Mouse (Mus musculus) mouse embryonic stem cell (cell line): Measurements from ENCODE around the gene Il25.

Experiments
- in situ Hi-C, 2 experiments: fragments of 300-500 bp; cut with MboI; formaldehyde crosslinking; loops; 1 replicate in 1 of 2; 3 replicates in 1 of 2; pipeline ENCODE4 v1.14.3; 2019 to 2020; ENCODE audit warnings: low sequenced_read_pairs in 2 of 2, low pct_unique_long_range_greater_than_20kb in 1 of 2, mixed read lengths in 1 of 2; ENCODE audit not compliant: unreplicated experiment in 1 of 2

Il25 gene

DNA sequence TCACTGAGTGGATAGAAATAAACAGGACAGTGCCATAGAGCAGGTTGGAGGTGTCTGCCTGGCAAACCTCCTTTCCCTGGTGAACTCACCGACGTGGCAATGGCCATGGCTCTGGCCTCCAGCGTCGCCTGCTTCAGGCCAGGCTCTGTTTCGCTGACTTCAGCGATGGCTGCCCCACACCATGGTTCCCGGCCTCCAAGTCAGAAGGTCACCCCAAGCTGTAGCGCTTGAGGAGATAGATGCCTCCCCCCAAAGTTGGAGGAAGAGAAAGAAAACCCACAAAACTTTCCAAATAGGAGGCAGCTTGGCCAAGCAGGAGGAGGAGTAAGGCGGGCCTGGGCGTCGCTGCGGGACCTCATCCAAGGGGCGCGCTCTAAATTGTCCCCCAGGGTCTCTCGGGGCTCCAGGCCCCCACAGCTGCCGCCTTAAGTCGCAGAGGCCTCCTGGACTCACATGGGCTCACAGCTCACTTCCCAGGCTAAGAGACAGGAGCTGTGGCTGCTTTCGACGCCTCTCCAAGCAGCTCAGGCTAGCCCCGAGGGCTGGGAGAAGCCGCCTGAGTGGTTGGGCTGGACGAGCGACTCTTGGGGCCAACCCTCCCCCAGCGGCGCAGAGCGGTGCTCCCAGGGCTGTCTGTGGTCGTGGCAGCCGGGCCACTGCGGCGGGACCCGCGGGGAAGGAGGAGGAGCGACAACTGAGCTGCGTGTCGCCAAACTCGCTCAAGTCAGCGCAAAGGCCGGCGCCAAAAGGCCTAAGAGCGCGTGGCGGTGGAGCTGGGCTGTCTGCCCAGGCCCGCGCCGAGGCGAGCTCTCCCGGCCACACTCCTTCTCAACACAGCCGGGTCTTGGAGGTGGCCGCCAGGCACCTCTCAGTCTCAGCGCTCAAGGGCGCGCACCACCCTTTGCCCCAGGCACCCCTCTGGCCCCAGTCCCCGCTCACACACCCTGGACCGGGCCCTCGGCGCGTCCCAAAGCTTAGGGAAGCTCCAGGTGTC is 6.8 kb upstream of the Il25 start, which contains the start of gene Efs:
Efs (minus strand) TSS at position 778 of the 994 bp plus-strand sequence.
- in situ Hi-C loops: no loop called here

DNA sequence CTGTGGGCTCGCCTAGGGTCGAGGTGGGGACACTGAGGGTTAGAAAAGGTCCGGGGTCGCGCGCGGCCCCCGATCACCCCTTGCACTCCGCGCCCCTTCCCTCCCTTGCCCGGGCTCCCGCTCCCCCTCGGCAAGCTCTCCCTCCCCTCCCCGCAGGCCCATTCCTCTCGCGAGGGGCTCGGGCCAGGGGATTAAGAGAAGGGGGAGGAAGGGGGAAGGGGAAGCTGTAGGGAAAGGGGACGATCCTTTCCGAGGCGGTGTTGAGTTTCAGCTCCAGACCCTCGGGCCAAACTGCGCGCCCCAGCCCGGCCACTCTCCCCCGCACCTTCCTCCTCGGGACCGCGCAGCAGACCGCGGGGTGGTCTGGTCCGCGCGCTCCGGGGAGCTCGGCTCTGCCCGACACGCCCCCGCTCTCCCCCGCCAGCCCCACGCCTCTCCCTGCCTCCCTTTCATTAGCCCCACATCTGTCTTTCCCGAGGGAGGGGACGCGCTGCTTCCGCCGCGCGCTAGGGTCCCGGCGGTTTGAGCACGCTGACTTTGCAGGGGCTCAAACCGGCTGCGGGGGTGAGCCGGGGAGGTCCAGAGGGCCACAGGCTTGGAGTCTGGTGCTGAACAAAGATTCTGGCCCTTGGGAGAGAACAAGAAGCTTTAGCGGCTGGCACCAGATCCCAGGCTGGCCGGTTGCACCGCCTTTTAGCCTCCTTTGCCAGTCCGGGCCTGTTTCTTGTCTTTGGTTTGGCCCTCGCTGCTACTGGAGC is 5.9 kb upstream of the Il25 start:
- in situ Hi-C loops: no loop called here

DNA sequence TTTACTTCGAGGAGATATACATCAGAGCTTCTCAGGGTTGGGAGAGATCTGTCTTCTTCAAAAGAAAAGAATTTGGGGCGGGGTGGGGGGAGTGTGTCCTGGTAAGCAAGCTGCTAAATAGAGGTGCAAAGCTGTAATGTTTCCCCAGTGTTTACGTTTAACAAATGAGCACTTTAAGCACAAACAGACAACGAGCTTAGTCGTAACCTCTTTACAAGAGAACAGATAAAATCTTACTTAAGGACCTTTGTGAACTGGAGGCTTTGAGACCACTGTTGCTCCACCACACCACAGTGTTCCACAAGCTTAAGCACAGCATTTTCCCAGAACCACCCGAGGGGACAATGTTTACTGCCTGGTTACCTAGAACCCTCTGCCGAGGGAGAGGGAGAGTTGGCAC is 5.2 kb upstream of the Il25 start:
- in situ Hi-C loops: no loop called here

DNA sequence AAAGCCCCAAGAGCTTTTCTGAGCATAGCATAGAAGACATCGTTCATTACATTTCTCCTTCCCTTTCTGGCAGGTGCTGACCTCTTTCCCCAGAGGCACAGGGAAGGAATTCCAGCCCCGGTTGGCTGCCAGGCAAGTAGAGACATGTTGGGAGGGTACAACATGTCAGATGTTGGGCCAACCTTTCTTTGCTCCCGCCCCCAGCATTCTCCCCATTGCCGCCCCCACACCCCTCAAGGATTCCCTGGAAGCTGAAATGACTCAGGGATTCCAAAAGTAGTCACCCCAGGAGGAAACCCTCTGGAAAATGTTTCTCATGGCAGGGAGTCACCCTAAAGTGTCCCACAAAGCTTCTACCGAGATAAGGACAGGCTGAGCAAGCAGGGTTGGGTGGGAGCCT is 2.7 kb upstream of the Il25 start:
- in situ Hi-C loops: no loop called here

DNA sequence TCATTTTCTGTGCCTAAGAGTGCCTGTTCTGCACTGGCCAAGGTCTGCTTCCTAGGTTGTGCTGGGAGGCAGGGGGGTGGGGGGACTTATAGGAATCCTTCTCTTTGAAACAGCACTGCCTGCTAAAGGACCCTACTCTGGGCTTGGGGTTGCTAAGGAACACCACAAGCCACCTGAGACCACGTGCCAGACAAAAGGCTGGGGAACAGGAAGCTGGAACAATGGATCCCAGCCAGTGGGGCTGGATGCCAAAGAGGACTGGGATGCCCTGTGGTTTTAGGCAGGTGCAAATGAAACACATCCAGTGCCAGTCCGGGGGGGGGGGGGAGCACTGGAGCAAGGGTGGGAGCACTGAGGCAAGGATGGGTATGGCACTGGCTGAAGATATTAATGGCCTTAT is 2.1 kb upstream of the Il25 start:
- in situ Hi-C loops: no loop called here

DNA sequence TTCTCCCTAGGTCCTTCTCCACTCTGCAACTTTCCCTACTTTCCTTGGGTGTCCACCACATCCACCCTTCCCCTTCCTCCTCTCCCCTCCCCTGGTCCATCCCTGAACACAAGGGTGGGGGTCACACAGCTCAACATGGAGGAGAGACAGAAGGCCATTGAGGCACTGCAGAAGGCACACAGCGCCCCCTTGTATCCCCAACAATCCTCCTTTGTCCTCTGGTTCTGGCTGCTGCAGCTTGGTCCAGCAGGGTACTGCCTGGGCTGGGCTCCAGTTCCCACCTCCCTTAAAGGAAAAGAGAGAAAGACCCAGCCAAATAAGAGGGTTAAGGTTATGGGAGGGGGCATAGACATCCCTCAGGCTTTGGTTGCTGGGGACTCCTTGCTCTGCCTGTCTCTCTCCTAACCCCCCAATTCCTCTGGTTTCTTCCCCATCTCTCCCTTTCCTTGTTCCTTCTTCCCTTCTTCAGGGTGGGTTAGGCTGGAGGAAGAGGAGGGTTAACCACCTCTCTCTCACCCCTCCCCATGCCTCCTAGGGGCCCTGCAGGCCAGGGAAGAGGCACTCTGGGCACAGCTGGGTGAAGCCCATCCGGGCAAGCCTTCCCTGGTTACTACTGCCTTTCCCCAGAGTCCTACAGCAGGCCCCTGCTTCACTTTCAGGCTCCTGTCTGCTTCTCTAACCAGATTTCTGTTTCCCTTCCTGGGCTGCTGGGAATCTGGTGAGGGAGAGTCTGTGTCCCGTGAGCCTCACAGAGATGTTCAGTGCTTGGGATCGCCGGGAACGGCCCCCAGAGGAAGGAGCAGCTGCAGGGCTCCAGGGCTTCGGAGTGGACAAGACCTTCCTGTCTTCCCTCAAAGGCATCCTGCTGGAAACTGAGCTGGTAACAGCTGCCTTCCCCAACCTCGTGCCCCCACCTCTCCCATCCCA is 3.7 kb downstream of the Il25 start, which contains the start of gene Cmtm5:
Cmtm5 (plus strand) TSS at position 358 of the 927 bp plus-strand sequence.
- in situ Hi-C loops: no loop called here

DNA sequence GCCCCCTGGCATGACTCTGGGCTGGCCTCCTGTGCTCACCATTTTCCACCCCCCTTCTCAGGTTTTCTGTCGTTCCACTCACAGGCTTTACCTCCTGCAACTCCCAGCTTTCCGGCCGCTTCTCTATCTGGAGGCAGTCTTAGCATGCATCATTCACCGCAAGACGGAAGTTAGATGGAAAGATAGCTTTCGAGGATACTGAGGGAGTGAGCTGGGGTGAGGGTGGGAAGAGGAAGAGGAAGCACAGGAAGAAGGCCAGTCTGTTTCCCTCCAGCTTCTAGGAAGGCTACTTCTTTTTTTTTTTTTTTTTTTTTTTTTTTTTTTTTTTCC is 4.3 kb downstream of the Il25 start:
- in situ Hi-C loops: no loop called here

DNA sequence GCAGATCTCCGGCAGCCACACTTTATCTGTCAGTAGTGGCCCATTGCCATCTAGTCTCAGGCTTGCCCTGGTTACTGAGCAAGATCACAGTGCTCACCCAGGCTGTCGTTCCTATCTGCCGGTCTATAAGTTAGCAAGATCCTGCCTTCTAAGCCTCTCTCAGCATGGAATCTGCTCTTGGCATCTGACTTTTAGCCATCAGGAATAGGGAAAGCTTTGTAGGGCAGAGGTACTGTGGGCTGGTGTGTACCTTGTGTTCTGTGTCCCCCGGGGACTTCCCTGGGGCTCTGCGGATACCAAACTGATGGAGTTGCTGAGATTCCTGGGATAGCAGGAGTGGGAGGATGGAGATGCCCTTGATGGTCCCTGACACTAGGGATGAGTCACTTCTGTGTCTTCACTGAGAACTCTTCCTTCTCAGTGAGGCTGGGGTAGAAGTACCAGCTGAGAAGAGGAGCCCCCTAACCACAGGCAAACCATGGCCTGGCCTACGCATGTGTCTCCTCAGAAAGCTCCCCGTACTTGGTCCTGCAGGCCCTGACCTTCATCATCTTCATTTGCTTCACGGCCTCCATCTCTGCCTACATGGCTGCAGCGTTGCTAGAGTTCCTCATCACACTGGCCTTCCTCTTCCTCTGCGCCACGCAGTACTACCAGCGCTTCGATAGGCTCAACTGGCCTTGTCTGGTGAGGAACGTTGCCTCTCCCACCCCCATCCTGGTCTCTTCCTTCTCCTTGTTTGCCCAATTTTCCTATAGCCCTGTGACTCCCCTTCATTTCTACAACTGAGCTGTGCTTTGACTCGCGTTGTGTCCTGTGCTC is 5.1 kb downstream of the Il25 start:
- in situ Hi-C loops: no loop called here

DNA sequence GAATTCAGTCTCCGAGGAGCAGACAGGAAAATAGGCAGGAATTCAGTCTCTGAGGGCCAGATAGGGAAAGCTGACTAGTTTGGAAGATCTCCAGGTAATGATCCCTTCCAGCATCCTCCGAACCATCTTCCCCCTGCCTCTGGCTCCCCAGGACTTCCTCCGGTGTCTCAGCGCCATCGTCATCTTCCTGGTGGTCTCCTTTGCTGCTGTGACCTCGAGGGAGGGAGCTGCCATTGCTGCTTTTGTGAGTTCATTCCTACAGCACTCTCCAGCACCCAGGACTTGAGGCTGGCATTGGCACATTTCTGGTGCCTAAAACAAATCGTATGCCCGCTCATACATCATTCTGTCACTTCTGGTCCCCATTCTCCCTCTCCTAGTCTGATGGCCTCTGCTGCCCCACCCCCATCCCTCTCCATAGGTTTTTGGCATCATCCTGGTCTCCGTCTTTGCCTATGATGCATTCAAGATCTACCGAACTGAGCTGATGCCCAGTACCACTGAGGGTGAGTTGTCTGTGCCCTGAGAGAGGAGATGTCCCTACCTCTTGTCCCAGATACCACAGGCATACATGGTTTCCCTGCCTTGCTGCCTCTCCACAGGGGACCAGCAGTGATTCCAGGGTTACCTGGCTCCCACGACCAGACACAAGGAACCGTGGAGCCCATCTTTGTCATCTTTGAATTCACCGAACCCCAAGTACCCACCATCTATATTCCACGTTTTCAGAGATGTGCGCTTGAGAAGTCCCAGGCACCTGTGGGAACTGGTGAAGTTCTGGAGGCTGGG is 6.1 kb downstream of the Il25 start:
- in situ Hi-C loops: no loop called here

DNA sequence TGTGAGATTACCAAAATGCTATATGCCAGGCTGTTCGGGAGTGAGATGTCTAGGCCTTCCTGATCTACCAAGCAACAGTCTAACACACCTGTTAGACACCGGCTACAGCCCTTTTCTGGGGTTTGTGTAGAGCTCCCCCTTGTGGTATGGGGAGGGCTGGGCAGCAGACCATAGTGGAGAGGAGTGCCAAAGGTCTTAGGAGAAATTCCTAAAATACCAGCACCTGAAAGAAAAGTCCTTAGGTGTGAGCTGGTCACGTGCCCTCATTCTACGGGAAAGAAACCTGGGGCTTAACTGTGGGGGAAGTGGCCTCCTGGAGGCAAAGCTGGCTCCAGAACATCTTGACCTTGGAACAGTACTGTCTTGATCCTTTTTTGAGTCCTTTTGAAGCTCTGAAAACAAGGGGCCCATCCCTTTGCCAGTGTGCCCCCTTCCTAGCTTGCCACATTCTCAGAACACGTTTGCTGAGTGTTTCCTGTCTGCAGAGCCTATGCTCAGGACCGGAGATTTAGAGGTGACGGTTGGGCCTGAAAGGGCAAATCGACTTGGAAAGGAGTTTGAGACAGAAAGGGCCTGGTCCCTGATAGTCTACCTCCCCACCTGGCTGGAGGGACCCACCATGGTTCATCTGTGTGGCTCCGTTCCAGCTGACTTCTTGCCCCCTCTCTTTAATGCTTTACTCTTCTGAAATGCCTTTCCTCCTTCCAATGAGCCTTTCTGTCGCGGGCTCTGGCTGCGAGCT is 7.1 kb downstream of the Il25 start:
- in situ Hi-C loops: no loop called here

DNA sequence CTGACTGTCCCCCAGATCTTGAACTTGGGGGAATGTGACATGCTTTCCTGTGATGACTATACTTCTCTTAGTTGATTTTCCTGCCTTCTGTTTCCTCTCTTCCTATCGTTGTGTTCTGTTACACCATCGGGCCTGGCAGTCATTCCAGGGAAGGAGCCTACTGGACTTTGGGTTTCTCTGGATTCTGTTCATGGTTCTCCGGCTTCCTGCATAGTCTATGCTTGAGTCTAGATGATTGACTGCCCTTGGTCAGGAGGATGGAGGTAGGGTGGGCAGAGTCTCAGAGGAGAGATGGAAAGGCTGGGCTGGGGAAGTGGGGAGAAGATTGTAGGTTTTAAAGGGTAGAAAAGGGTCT is 7.7 kb downstream of the Il25 start:
- in situ Hi-C loops: no loop called here

DNA sequence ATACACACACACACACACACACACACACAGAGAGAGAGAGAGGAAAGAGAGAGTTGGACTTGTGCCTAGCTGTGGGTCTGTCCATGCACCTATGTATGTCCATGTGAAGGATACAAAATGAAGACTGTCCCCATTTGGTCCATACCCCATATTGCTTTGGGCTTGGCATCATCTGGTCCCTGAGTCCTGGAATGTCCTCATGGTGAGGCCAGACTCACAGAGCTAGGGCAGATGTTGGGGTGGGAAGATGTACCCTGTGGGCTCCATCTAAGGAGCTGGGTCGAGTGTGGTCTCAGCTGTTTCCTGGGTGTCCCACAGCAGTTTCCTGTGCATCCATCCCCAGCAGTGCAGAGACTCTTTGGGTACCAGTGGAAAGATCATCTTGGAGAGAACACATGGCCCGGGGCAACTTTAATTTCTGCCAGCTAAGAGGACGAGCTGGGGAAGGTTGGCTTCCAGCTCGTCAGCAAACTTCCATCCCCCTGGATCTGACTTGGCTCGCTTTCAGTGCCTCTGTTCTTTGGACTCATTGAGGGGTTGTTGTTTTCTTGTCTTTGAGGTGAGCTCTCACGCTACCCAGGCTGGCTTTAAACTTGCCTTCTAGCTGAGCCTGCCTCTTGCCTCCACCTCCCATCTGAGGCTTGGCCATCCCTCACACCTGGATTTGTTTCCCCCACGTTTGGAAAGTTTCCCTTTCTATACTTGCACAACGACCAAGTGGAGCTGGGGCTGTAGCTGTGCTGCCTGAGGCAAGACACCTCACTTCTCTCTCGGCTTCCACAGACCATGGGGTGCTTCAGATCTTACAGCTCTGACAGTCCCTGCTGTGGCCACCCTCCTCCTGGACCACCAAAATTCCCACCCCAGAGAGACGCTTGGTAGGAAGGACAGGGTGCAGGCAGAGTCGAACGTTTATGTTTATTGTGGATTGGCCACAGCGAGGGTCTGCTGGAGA is 8.8 kb downstream of the Il25 start:
- in situ Hi-C loops: no loop called here

DNA sequence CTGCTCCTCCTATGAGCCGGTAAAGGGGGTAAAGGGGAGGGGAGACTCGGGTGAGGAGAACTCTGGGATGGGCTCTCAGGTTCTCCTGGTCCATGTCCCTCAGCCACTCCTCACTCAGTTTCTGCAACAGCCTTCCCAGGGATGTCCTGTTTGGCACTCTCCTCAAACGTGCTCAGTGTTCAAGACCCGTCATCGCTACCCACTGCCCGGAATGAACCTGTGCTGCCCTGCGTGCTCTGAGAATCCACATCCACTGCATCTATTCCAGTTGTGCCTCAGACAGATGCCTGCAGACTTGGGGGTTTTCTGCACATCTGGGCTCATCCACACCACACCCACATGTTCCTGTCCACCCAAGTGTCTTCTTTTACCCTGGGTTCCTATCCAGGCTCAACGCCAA is 10.0 kb downstream of the Il25 start:
- in situ Hi-C loops: no loop called here

DNA sequence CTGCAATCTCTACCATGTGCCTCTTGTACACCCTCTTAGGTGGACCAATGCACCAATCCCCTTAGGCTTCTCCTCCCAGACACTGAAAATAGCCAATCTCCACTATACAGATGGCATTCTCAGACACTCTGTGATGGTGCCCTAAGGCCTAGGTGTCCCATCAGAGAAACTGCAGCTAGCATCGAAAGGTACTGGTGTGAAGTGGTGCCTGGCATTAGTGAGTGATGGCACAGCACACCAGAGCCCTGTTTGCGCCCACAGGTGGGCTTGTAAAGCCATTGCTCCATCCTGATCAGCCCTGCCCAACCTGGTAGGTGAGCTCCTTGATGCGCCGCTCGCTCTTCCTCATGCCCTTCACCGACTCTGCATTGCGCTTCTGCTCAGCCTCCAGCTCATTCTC is 11.5 kb downstream of the Il25 start:
- in situ Hi-C loops: no loop called here

DNA sequence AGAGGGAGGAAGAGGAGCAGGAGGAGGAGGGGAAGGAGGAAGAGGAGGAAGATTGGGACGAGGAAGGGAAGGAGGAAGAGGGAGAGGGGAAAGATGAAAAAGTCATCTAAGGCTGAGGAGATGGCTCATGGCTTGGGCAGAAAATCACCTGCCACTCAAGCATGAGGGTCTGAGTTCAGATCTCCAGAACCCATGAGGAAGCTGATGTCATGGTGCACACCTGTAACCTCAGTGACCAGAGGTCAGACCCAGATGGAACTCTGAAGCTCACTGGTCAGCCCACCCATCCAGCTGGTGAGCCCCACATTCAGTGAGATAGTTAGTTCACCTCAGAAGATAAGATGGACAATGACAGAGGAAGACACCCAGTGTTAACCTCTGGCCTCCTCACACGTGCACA is 12.4 kb downstream of the Il25 start:
- in situ Hi-C loops: no loop called here
